Mouse (Mus musculus) kidney, embryonic 14.5 days (tissue): ENCODE results near the gene Fcrlb. TPM values are rescaled to one million over a fixed set of nuclear protein-coding genes. Genes with fewer than 3 reads are reported as not detected.
A peak's percentile ranks its signal among the peaks of the same experiment; 100 is the strongest.

Experiments used
- ATAC-seq: fragments of 200-750 bp; cut with Nextera tagmentation; 2 replicates; pipeline ENCODE4 v1.8.0; 2017; ENCODE audit warnings: moderate number of reproducible peaks, mild to moderate bottlenecking, moderate TSS enrichment, moderate library complexity; ENCODE audit not compliant: low FRiP score, low TSS enrichment
- H3K27ac ChIP-seq: fragments of 300-500 bp; sonication (generic); 2 replicates; pipeline ENCODE4 v1.5.1; 2014; ENCODE audit warnings: low read depth, mild to moderate bottlenecking, low read length, moderate library complexity, mixed read lengths
- H3K27me3 ChIP-seq: fragments of 300-500 bp; sonication (generic); 2 replicates; pipeline ENCODE4 v1.6.1; 2014; ENCODE audit warnings: mild to moderate bottlenecking, low read length; ENCODE audit not compliant: control insufficient read depth, insufficient read depth
- H3K36me3 ChIP-seq: fragments of 300-500 bp; sonication (generic); 2 replicates; pipeline ENCODE4 v1.6.1; 2014; ENCODE audit warnings: low read length, mixed read lengths; ENCODE audit not compliant: control insufficient read depth, insufficient read depth
- H3K4me1 ChIP-seq: fragments of 300-500 bp; sonication (generic); 2 replicates; pipeline ENCODE4 v1.6.1; 2014; ENCODE audit warnings: low read length, mixed read lengths; ENCODE audit not compliant: control insufficient read depth, insufficient read depth
- H3K4me2 ChIP-seq: fragments of 300-500 bp; sonication (generic); replicated peaks from 2 replicates; pipeline ENCODE4 v1.6.1; 2014; ENCODE audit warnings: low read depth, mild to moderate bottlenecking, low read length
- H3K4me3 ChIP-seq: fragments of 300-500 bp; sonication (generic); 2 replicates; pipeline ENCODE4 v1.5.1; 2014; ENCODE audit warnings: mild to moderate bottlenecking, low read length
- H3K9ac ChIP-seq: fragments of 300-500 bp; sonication (generic); 2 replicates; pipeline ENCODE4 v1.6.1; 2014; ENCODE audit warnings: low read depth, mild to moderate bottlenecking, low read length, moderate library complexity
- H3K9me3 ChIP-seq: fragments of 300-500 bp; sonication (generic); 2 replicates; pipeline ENCODE4 v1.6.1; 2016; ENCODE audit warnings: low read length; ENCODE audit not compliant: control insufficient read depth
- WGBS: fragments of 180-500 bp; shearing (Covaris S2); extraction: QIAGEN DNeasy Blood & Tissue Kit; methylation state at CpG from one replicate; pipeline ENCODE4 v1.1.7; 2014; 5-methylcytosine and 5-hydroxymethylcytosine counted together
- polyA plus RNA-seq: library from polyadenylated mRNA; unstranded; fragments of >200 nt; fragmentation: Nextera tagmentation; extraction: Ambion mirVana; gene quantifications from 2 replicates; pipeline ENCODE4 v1.2.1, GENCODE M21; 2014

Gene Fcrlb
- polyA plus RNA-seq, 1 experiment from 2014 or later = not detected

GRCm38 (mm10) chr1:170868107-170868904 is 44.4 kb downstream of the Fcrlb start:
- H3K27ac ChIP-seq = no peak overlapping the region

GRCm38 (mm10) chr1:170867691-170868105 is 45.0 kb downstream of the Fcrlb start, which contains the start of gene Atf6:
Gene Atf6, minus strand, starts transcription at chr1:170867771.
- ATAC-seq = peak; percentile 79; the same call in 1 of the 2 replicates
- Histone ChIP-seq H3K4me2 (peak within 1 kb of the TSS; percentile 67), H3K27me3 (no peaks in the 10 kb centered on the region), H3K27ac (peak within 1 kb of the TSS; percentile 53; the same call in 1 of the 2 replicates), H3K4me1 (no peaks in the 10 kb centered on the region; the same call in 1 of the 2 replicates), H3K9ac (peak within 1 kb of the TSS; percentile 76), H3K9me3 (no peaks in the 10 kb centered on the region), H3K36me3 (0 out of 2 replicates have a peak, but pooled peaks cover 4% of the 10 kb centered on the region), H3K4me3 (peak within 1 kb of the TSS; percentile 89)
- WGBS = under 1% methylated on average over 25 of the region's 25 CpGs

More at GRCm38 (mm10) chr1:170868107-170868904, 44.4 kb downstream of the Fcrlb start:
- Histone ChIP-seq H3K9ac (peak overlapping the region; percentile 76), H3K4me1 (no peaks in the 10 kb centered on the region; the same call in 1 of the 2 replicates), H3K36me3 (0 out of 2 replicates have a peak, but pooled peaks cover 4% of the 10 kb centered on the region), H3K27me3 (no peaks in the 10 kb centered on the region), H3K4me3 (peak overlapping the region; percentile 89), H3K9me3 (no peaks in the 10 kb centered on the region), H3K4me2 (peak overlapping the region; percentile 67)
- WGBS = under 1% methylated on average over 33 of the region's 33 CpGs
- ATAC-seq = peak; percentile 85

DNA sequence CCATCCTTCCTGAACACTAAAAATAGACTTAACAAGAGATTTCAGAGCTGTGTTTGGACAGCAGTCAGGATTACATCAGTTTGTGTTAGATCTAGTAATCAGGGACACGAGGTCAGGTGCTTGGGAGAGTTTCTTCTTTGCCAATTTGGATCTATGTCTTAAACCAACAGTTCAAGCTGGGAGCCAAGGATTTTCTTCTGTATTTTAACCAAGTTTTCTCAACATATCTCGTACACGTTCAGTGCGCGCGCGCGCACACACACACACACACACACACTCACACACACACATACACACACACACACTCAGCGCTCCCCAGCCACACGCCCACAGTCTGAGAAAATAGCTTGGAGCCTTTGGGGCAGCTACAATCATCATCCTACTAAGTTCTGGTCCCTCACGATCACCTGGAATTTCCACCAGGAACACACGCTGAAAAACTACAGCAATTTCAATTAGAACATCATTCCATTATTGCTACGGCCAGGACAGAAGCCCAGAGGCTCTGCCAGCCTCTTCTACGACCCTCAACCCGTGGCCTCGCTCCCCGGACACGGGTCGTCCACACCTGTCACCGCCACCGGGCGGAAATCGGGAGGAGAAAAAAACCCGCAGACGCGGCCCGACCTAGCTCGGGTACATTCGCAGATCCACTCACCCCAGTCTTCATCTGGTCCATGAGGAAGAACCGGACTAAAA is 45.6 kb downstream of the Fcrlb start:
- WGBS = 2% methylated on average over 30 of the region's 30 CpGs
- peak overlapping the region; percentile 76 for H3K9ac ChIP-seq
- H3K27me3 ChIP-seq = no peaks in the 10 kb centered on the region
- peak; percentile 70 for ATAC-seq
- H3K4me2 ChIP-seq = peak overlapping the region; percentile 67
- peak overlapping the region; percentile 89 for H3K4me3 ChIP-seq
- H3K27ac ChIP-seq = peak overlapping the region; percentile 53; the same call in 1 of the 2 replicates
- peaks cover 3% of the 10 kb centered on the region; the same call in 1 of the 2 replicates for H3K4me1 ChIP-seq
- H3K36me3 ChIP-seq = 0 out of 2 replicates have a peak, but pooled peaks cover 4% of the 10 kb centered on the region
- H3K9me3 ChIP-seq = no peaks in the 10 kb centered on the region

DNA sequence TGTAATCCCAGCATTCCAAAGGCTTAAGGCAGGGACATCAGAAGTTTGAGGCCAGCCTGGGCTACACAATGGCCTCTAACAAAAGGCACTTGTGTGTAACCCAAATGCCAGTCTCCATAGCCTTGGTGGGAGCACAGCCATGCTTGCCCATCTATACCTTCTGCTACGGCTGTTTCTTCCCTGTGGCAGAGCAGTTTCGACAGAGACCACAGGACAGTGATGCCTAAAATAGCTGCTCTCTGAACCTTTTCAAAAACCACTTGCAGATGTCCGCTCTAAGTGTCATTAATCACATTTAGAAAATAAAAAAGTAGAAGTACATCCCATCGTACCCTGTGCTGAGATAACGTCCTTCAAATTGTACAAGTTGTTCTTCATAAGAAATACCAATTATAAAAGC is 47.3 kb downstream of the Fcrlb start:
- H3K36me3 ChIP-seq = no peaks in the 10 kb centered on the region
- no peaks in the 10 kb centered on the region for H3K27me3 ChIP-seq
- H3K4me2 ChIP-seq = no peak overlapping the region
- no peak overlapping the region for H3K27ac ChIP-seq
- H3K9ac ChIP-seq = no peak overlapping the region
- no peak overlapping the region for H3K4me3 ChIP-seq
- whole genome bisulfite sequencing = 86% methylated on average over 5 of the region's 5 CpGs
- H3K4me1 ChIP-seq = peaks cover 4% of the 10 kb centered on the region; the same call in 1 of the 2 replicates
- no peaks in the 10 kb centered on the region for H3K9me3 ChIP-seq
- no peak for ATAC-seq

DNA sequence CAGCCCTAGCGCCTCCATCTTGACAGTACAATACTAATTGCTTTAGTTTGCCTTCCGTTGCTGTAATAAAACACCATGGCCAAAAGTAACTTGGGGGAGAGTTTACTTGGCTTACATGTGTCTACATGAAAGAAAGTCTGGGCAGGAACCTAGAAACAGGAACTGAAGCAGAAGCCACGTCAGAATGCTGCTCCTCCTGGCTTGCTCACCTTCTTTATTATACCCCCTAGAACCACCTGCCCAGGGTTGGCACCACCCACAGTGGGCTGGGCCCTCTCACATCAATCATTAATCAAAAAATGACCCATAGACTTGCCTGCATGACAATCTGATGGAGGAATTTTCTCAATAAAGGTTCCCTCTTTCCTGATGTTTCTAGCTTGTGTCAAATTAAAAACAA is 48.0 kb downstream of the Fcrlb start:
- H3K27ac ChIP-seq = no peak overlapping the region
- H3K4me2 ChIP-seq = no peak overlapping the region
- H3K9me3 ChIP-seq = no peaks in the 10 kb centered on the region
- no peak overlapping the region for H3K9ac ChIP-seq
- no peak for ATAC-seq
- H3K4me1 ChIP-seq = peaks cover 4% of the 10 kb centered on the region; the same call in 1 of the 2 replicates
- no peak overlapping the region for H3K4me3 ChIP-seq
- no peaks in the 10 kb centered on the region for H3K36me3 ChIP-seq
- WGBS = 78% methylated on average over 3 of the region's 3 CpGs
- no peaks in the 10 kb centered on the region for H3K27me3 ChIP-seq

DNA sequence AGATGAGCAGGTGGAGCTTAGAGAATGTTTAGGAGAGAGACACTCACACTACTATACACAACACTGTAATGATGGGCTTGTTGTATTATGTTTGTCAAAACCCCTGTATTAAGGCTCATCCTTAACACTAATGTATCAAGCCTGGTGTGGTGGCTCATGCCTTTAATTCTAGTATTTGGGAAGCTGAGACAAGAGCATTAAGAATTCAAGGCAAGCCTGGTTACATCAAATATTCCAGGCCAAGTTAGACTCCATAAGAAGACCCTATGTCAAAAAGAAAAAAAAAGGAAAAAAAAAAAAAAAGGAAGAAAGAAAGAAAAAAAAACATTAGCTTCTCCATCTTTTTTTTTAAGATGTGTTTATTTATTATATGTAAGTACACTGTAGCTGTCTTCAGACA is 48.5 kb downstream of the Fcrlb start:
- Histone ChIP-seq H3K27me3 (no peaks in the 10 kb centered on the region), H3K36me3 (no peaks in the 10 kb centered on the region), H3K4me1 (peaks cover 4% of the 10 kb centered on the region; the same call in 1 of the 2 replicates), H3K9me3 (no peaks in the 10 kb centered on the region), H3K9ac (no peak overlapping the region), H3K4me2 (no peak overlapping the region), H3K27ac (no peak overlapping the region), H3K4me3 (no peak overlapping the region)
- no peak for ATAC-seq

- H3K4me3 ChIP-seq = no peak overlapping the region
- H3K9me3 ChIP-seq = no peaks in the 10 kb centered on the region
- no peak overlapping the region for H3K27ac ChIP-seq
- H3K4me2 ChIP-seq = no peak overlapping the region
- H3K9ac ChIP-seq = no peak overlapping the region
- no peak for ATAC-seq
- H3K4me1 ChIP-seq = peaks cover 4% of the 10 kb centered on the region; the same call in 1 of the 2 replicates
- no peaks in the 10 kb centered on the region for H3K27me3 ChIP-seq
- no peaks in the 10 kb centered on the region for H3K36me3 ChIP-seq
- 71% methylated on average over 4 of the region's 4 CpGs for WGBS
Observed at GRCm38 (mm10) chr1:170863033-170863432, 49.7 kb downstream of the Fcrlb start.

DNA sequence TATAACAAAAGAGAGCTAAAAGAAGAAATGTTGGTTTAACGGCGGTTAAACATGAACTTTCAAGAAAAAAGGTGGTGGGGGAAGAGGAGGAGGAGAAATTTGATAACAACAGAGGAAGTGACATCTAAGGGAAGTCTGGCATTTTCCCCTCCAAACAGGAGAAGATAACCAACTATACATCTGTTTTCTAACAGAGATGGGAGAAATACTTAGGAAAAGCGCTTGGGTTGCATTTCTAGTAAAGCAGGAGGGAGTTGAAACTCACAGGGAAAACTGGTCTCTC is 50.4 kb downstream of the Fcrlb start:
- Histone ChIP-seq H3K4me1 (peaks cover 4% of the 10 kb centered on the region; the same call in 1 of the 2 replicates), H3K9ac (no peak overlapping the region), H3K27me3 (no peaks in the 10 kb centered on the region), H3K36me3 (no peaks in the 10 kb centered on the region), H3K9me3 (no peaks in the 10 kb centered on the region), H3K4me3 (no peak overlapping the region), H3K4me2 (no peak overlapping the region), H3K27ac (no peak overlapping the region)
- no peak for ATAC-seq
- WGBS = 49% methylated on average over 3 of the region's 3 CpGs
